Mouse (Mus musculus) liver, embryonic 14.5 days (tissue): ENCODE results near the gene Gtf2i.

Experiments used
- CTCF ChIP-seq: IDR thresholded peaks from 2 replicates; pipeline ENCODE4 v1.5.1; 2016; ENCODE audit warnings: antibody characterized with exemption, low read depth, control low read depth
- EP300 ChIP-seq: IDR thresholded peaks from 2 replicates; pipeline ENCODE4 v1.6.1; 2016; ENCODE audit warnings: antibody characterized with exemption, low read depth

DNA sequence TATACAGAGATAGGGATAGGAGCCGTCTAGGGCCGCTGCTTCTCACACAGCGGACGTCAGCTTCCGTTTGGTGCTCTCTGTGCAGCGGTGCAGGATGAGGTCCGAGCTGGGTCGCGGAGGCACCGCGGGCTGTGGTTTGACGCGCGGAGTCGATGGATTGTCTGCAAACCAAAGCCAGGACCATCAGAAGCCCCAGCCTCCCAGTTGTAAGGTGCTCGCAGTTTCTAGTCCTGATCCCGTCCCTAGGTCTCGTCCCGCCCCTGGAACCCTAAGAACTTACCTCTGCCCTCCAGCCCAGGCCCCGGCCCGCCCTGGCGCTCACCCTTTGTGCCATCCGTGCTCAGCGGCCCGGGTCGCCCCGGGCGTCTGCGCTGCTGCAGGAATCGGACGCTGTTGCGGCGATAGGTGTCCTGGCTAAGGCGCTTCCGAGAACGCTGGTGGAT is 92.8 kb downstream of the Gtf2i start:
- no peak for TF ChIP-seq CTCF
- no peak for TF ChIP-seq EP300
